Mouse (Mus musculus) C2C12 (cell line): Measurements from ENCODE around the gene Gbe1. TPM values are rescaled to one million over a fixed set of nuclear protein-coding genes. Genes with fewer than 3 reads are reported as not detected.

Experiments
- H3K27me3 ChIP-seq: one replicate; pipeline ENCODE4 v1.6.1; 2011; ENCODE audit not compliant: control insufficient read depth, insufficient read depth, insufficient read length
- H3K36me3 ChIP-seq: one replicate; pipeline ENCODE4 v1.6.1; 2011; ENCODE audit not compliant: control insufficient read depth, insufficient read depth
- H3K4me3 ChIP-seq: one replicate; pipeline ENCODE4 v1.5.1; 2011; ENCODE audit warnings: mild to moderate bottlenecking, control low read depth; ENCODE audit not compliant: poor library complexity, insufficient read depth, severe bottlenecking
- H3K79me2 ChIP-seq: one replicate; pipeline ENCODE4 v1.6.1; 2011; ENCODE audit not compliant: control insufficient read depth, insufficient read depth
- H3K79me3 ChIP-seq: one replicate; pipeline ENCODE4 v1.6.1; 2011; ENCODE audit warnings: low read depth, control low read depth
- H3ac ChIP-seq: one replicate; pipeline ENCODE3; 2011; ENCODE audit warnings: low read depth; ENCODE audit not compliant: control insufficient read depth, insufficient read length
- CEBPB ChIP-seq: IDR thresholded peaks from one replicate; pipeline ENCODE4 v1.6.1; 2011; ENCODE audit warnings: low read depth, mild to moderate bottlenecking, control low read depth, moderate library complexity
- CTCF ChIP-seq: IDR thresholded peaks from one replicate; pipeline ENCODE4 v1.5.1; 2011; ENCODE audit not compliant: control insufficient read depth, insufficient read depth, insufficient read length
- FOSL1 ChIP-seq: IDR thresholded peaks from one replicate; pipeline ENCODE4 v1.8.0; 2011; ENCODE audit warnings: mild to moderate bottlenecking, low read length; ENCODE audit not compliant: poor library complexity, insufficient read depth, severe bottlenecking
- MAX ChIP-seq: IDR thresholded peaks from one replicate; pipeline ENCODE4 v1.6.1; 2011; ENCODE audit warnings: mild to moderate bottlenecking, control low read depth
- MYOD1 ChIP-seq: IDR thresholded peaks from one replicate; pipeline ENCODE4 v1.6.1; 2011; ENCODE audit warnings: low read depth; ENCODE audit not compliant: control insufficient read depth, insufficient read length
- MYOG ChIP-seq: IDR thresholded peaks from one replicate; pipeline ENCODE4 v1.6.1; 2011; ENCODE audit not compliant: control insufficient read depth, insufficient read length; ENCODE audit errors: extremely low read depth
- USF1 ChIP-seq: IDR thresholded peaks from one replicate; pipeline ENCODE4 v1.6.1; 2011; ENCODE audit warnings: low read depth, mild to moderate bottlenecking, control low read depth, moderate library complexity
- polyA plus RNA-seq: library from polyadenylated mRNA; unstranded; fragments of >200 nt; fragmentation: generic; extraction: Trizol; gene quantifications from one replicate; pipeline ENCODE4 v1.2.1, GENCODE M21; 2012; ENCODE audit warnings: missing spikeins

Gbe1 gene
- polyA plus RNA-seq, 1 experiment = 5.5 TPM

DNA sequence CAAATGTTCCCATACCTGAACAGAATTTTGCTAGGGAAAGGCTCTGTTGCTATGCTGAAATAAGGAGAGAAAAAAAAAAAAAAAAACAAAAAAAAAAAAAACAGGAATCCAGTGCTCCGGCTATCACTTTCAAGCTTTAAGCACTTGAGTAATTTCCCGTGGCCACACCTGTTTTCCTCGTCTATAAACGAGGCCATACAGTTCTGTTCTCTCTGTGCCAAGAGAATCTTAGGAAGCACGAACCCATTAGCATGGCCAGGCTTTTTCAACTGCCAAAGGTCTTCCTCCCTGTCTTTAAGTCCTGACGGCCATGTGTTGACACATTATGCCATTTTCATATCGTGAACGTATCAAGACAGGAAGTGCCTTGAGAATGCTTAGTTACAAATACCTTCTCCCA is 248.8 kb downstream of the Gbe1 start:
- Histone ChIP-seq H3K79me2 (no peaks in the 10 kb centered on the region), H3K79me3 (no peaks in the 10 kb centered on the region), H3K27me3 (no peaks in the 10 kb centered on the region), H3K36me3 (no peaks in the 10 kb centered on the region), H3ac (no peak overlapping the region), H3K4me3 (no peak overlapping the region)
- no peak for TF ChIP-seq USF1
- no peak for TF ChIP-seq MAX
- no peak for TF ChIP-seq CTCF
- no peak for TF ChIP-seq CEBPB
- TF ChIP-seq FOSL1 = no peak
- no peak for TF ChIP-seq MYOG
- no peak for TF ChIP-seq MYOD1

DNA sequence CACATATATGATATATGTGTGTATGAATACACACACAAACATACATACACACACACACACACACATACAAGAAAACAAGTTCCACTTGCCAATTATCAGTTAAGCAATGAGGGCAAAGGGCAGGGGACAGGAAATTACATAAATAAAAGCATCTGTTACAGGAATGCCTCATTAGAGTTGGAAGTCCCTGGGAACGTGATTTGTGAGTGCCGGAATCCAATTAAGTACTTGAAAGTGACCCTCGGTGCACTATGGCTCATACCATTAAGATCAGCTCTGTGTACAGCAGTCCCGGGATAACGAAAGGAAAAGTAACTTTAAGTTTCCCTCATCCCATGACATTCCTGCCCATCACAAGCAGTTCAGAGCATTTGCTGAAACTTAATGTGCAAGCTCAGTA is 249.7 kb downstream of the Gbe1 start:
- Histone ChIP-seq H3K4me3 (no peak overlapping the region), H3ac (no peak overlapping the region), H3K79me2 (no peaks in the 10 kb centered on the region), H3K27me3 (no peaks in the 10 kb centered on the region), H3K36me3 (no peaks in the 10 kb centered on the region), H3K79me3 (no peaks in the 10 kb centered on the region)
- no peak for TF ChIP-seq MYOG
- TF ChIP-seq CTCF = no peak
- TF ChIP-seq CEBPB = no peak
- no peak for TF ChIP-seq USF1
- TF ChIP-seq FOSL1 = no peak
- no peak for TF ChIP-seq MYOD1
- TF ChIP-seq MAX = no peak

DNA sequence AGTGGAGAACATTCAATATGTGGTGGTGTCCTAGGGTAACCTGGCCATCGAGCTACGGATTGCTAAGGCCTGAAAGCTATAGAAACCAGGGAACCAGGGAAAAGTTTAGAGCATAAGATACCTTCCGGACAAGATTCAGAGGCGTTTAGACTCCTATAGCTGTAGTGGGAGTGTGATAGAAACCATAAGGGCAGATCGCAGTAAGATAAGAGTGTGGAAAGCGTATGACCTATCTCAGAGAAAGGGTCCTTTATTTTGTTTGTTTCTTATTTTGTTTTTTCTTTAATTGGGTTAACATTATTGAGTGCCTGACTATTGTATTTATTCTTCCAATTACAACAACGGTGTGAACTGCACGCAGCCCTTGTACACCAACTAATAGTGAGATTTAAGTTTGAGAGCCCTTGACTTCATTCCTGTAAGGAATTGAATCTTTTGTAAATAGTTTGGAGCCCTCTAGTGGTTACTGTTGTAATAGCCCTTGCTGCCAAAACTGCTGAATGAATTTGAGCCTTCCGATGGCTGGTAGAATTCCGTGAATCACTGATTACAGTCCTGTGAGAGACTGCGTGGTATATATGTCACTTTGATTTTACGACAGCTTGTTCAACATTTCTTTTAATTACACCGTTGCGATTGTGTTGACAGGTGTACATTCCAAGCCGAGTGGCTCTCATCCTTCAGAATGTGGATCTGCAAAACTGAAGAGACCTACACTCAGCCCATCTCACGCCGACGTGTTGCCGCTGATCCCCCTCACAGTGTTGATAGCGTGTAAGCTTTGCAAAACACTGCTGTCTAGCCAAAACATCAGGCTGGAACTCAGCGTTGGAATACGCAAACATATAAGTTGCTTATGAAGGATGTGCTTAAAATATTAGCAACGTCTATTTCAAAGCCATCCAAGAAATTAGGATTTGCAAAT is 254.9 kb downstream of the Gbe1 start:
- no peak for TF ChIP-seq MYOG
- no peak for TF ChIP-seq USF1
- no peak for TF ChIP-seq CTCF
- no peak for TF ChIP-seq CEBPB
- no peak for TF ChIP-seq MYOD1
- no peak for TF ChIP-seq MAX
- no peak for TF ChIP-seq FOSL1
- H3ac ChIP-seq = no peak overlapping the region
- H3K79me3 ChIP-seq = no peaks in the 10 kb centered on the region
- H3K4me3 ChIP-seq = no peak overlapping the region
- no peaks in the 10 kb centered on the region for H3K36me3 ChIP-seq
- no peaks in the 10 kb centered on the region for H3K79me2 ChIP-seq
- no peaks in the 10 kb centered on the region for H3K27me3 ChIP-seq

DNA sequence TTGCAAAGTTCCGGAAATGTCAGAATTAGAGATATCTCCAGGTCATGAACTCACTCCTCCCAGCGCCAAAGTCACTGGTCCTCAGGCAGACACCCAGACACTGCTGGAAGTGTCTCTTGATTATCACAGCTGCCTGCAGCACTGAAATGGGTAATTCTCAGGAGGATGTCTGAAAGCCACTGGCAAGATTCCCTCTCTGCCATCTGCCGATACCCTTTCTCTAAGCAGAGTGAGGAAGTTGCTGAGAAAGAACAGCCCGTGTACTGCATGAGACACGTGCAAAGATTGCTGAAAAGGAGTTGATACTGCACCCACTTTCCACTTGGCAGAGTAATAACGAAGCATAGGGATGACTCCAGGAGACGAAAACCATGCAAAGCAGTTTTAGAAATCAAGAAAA is 272.2 kb downstream of the Gbe1 start:
- H3ac ChIP-seq = no peak overlapping the region

DNA sequence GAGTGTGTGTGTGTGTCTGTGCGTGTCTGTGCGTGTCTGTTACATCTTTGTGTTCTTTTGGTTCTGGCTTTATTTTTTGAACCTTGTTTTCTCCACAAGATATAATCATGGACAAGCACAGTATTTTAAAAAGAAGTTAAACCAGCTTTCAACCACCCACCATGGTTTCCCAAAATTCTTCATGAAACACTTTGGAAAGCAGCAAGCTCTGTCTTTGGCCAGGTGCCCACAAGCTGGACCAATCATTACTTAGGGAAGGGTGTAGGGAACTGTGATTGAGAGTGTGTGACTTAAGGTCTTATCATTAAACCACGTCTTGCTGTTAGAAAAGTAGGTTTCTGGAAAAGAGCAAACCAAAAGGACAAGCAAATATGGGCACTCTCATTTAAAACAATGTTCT is 288.6 kb downstream of the Gbe1 start:
- Histone ChIP-seq H3K27me3 (no peaks in the 10 kb centered on the region), H3K4me3 (no peak overlapping the region), H3K79me3 (no peaks in the 10 kb centered on the region), H3ac (no peak overlapping the region), H3K36me3 (no peaks in the 10 kb centered on the region), H3K79me2 (no peaks in the 10 kb centered on the region)
- TF ChIP-seq USF1 = no peak
- TF ChIP-seq MAX = no peak
- TF ChIP-seq CTCF = no peak
- TF ChIP-seq FOSL1 = no peak
- no peak for TF ChIP-seq MYOG
- TF ChIP-seq CEBPB = no peak
- no peak for TF ChIP-seq MYOD1

More for the DNA sequence above, 272.2 kb downstream of the Gbe1 start:
- H3K79me2 ChIP-seq = no peaks in the 10 kb centered on the region
- no peaks in the 10 kb centered on the region for H3K79me3 ChIP-seq
- TF ChIP-seq FOSL1 (no peak), MAX (no peak), MYOG (no peak), CTCF (no peak), CEBPB (no peak), USF1 (no peak), MYOD1 (no peak)
- H3K27me3 ChIP-seq = no peaks in the 10 kb centered on the region
- no peak overlapping the region for H3K4me3 ChIP-seq
- H3K36me3 ChIP-seq = no peaks in the 10 kb centered on the region

DNA sequence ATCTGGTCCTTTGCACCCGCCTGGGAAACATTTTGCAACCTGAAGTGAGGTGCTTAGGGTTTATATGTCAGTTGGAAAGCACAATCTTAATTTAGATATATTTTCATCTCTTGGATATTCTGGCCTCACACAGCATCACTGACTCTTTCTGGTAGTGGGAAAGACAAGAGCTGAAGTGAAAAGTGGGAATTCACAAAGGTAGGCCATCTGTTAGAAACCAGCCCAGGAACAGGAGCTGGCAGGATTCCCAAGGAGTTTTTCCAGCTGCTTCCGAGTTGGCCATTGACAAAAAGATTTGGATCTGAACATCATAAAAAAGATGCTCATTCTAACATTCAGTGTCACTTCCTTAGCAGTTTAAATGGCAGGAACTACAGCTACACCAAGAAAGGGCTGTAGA is 294.6 kb downstream of the Gbe1 start:
- Histone ChIP-seq H3K4me3 (no peak overlapping the region), H3K36me3 (no peaks in the 10 kb centered on the region), H3K79me2 (no peaks in the 10 kb centered on the region), H3K79me3 (no peaks in the 10 kb centered on the region), H3ac (no peak overlapping the region), H3K27me3 (no peaks in the 10 kb centered on the region)
- TF ChIP-seq CTCF (no peak), USF1 (no peak), FOSL1 (no peak), MAX (no peak), MYOD1 (no peak)
